In genomic region chr2:131949767-131950597, GRCm38 (mm10) we compare ENCODE assay signal across 8 mouse cellular contexts. TPM values are rescaled to one million over a fixed set of nuclear protein-coding genes. Genes with fewer than 3 reads are reported as not detected.
DNase-seq lines count a peak whose midpoint lies in the region; ATAC-seq lines count a peak whose summit lies in the region.

No protein-coding gene starts in this region.

- no peak overlapping the region for H3K27ac ChIP-seq in kidney, embryonic 16.5 days (ENCODE audit: low read length)
- H3K27ac ChIP-seq in embryonic facial prominence, embryonic 10.5 days (replicated peaks): no peak overlapping the region; the same call in 1 of the 2 replicates
- H3K27ac ChIP-seq in hindbrain, embryonic 11.5 days (ENCODE audit: low read depth, low read length): no peak overlapping the region
- H3K27ac ChIP-seq in limb, embryonic 10.5 days: 0 out of 2 replicates have a peak overlapping the region, but pooled peaks have one; percentile 17

- H3K9ac ChIP-seq in kidney, embryonic 16.5 days (replicated peaks; ENCODE audit: low read length): no peak overlapping the region
- no peak overlapping the region for H3K9ac ChIP-seq in hindbrain, embryonic 11.5 days (ENCODE audit: low read depth, low read length)

- ATAC-seq in kidney, embryonic 16.5 days (ENCODE audit: low FRiP score, low TSS enrichment): no peak
- ATAC-seq in hindbrain, embryonic 11.5 days (ENCODE audit: low FRiP score): 0 out of 2 replicates have a peak, but pooled peaks have one; percentile 14

- peaks cover 15% of the 10 kb centered on the region for H3K4me1 ChIP-seq in kidney, embryonic 16.5 days (ENCODE audit: insufficient read depth, low read length)
- peaks cover 23% of the 10 kb centered on the region for H3K4me1 ChIP-seq in embryonic facial prominence, embryonic 10.5 days
- no peaks in the 10 kb centered on the region for H3K4me1 ChIP-seq in hindbrain, embryonic 11.5 days (replicated peaks; ENCODE audit: control insufficient read depth, insufficient read depth, low read length)
- peaks cover 23% of the 10 kb centered on the region for H3K4me1 ChIP-seq in limb, embryonic 10.5 days

- H3K36me3 ChIP-seq in kidney, embryonic 16.5 days (ENCODE audit: insufficient read depth, low read length): no peaks in the 10 kb centered on the region
- no peaks in the 10 kb centered on the region for H3K36me3 ChIP-seq in embryonic facial prominence, embryonic 10.5 days (replicated peaks)
- no peaks in the 10 kb centered on the region for H3K36me3 ChIP-seq in hindbrain, embryonic 11.5 days (ENCODE audit: control insufficient read depth, insufficient read depth, low read length)
- H3K36me3 ChIP-seq in limb, embryonic 10.5 days: no peaks in the 10 kb centered on the region

- peak; percentile 11 for DNase-seq in kidney, adult 11 months
- DNase-seq in ZHBTc4 (ENCODE audit: low read depth, low spot score): peak; percentile 59
- peak; percentile 39 for DNase-seq in embryonic facial prominence, embryonic 10.5 days (ENCODE audit: low spot score)
- DNase-seq in hindbrain, embryonic 11.5 days (ENCODE audit: low spot score): peak; percentile 72
- no peak for DNase-seq in limb, embryonic 10.5 days (ENCODE audit: low spot score)
- peak; percentile 66 for DNase-seq in naive thymus-derived CD4-positive, alpha-beta T cell, adult 2 months (ENCODE audit: low read depth)
- DNase-seq in thymus, postnatal 14 days: peak; percentile 50

- no peak overlapping the region for H3K4me2 ChIP-seq in kidney, embryonic 16.5 days (replicated peaks; ENCODE audit: low read depth, low read length)
- no peak overlapping the region for H3K4me2 ChIP-seq in hindbrain, embryonic 11.5 days (replicated peaks; ENCODE audit: low read depth, low read length)

- no peak overlapping the region for H3K4me3 ChIP-seq in kidney, embryonic 16.5 days (ENCODE audit: low read length)
- H3K4me3 ChIP-seq in embryonic facial prominence, embryonic 10.5 days: no peak overlapping the region
- no peak overlapping the region for H3K4me3 ChIP-seq in hindbrain, embryonic 11.5 days (ENCODE audit: low read depth, low read length)
- H3K4me3 ChIP-seq in limb, embryonic 10.5 days: no peak overlapping the region

- H3K9me3 ChIP-seq in kidney, embryonic 16.5 days (ENCODE audit: low read length): no peaks in the 10 kb centered on the region
- H3K9me3 ChIP-seq in embryonic facial prominence, embryonic 10.5 days: no peaks in the 10 kb centered on the region
- no peaks in the 10 kb centered on the region for H3K9me3 ChIP-seq in hindbrain, embryonic 11.5 days (ENCODE audit: control insufficient read depth, low read length)
- H3K9me3 ChIP-seq in limb, embryonic 10.5 days (replicated peaks): no peaks in the 10 kb centered on the region

- 47% methylated on average over 9 of the region's 9 CpGs for WGBS in kidney, embryonic 16.5 days
- 46% methylated on average over 9 of the region's 9 CpGs for WGBS in embryonic facial prominence, embryonic 10.5 days
- 50% methylated on average over 9 of the region's 9 CpGs for WGBS in hindbrain, embryonic 11.5 days
- 53% methylated on average over 9 of the region's 9 CpGs for WGBS in limb, embryonic 10.5 days

- H3K27me3 ChIP-seq in kidney, embryonic 16.5 days (ENCODE audit: insufficient read depth, low read length): peaks cover 16% of the 10 kb centered on the region; the same call in 1 of the 2 replicates
- H3K27me3 ChIP-seq in embryonic facial prominence, embryonic 10.5 days (replicated peaks; ENCODE audit: low read depth, poor library complexity, severe bottlenecking): peaks cover 50% of the 10 kb centered on the region
- H3K27me3 ChIP-seq in hindbrain, embryonic 11.5 days (ENCODE audit: control insufficient read depth, insufficient read depth, low read length): peaks cover 24% of the 10 kb centered on the region
- peaks cover 48% of the 10 kb centered on the region for H3K27me3 ChIP-seq in limb, embryonic 10.5 days (ENCODE audit: low read depth, poor library complexity, severe bottlenecking)

RNA-seq across cellular contexts. Expression of gene Prnd, which starts 0.7 kb away (rescaled TPM):
- 16.2 and 17.1 TPM in 2 replicates for polyA plus RNA-seq in kidney, embryonic 16.5 days (2015; fragmentation: Nextera tagmentation; extraction: Ambion mirVana)
- 6.6 and 10.0 TPM in 2 replicates for polyA plus RNA-seq in embryonic facial prominence, embryonic 10.5 days (2016; fragmentation: Nextera tagmentation; extraction: Ambion mirVana)
- polyA plus RNA-seq in hindbrain, embryonic 11.5 days (2014; fragmentation: Nextera tagmentation; extraction: Ambion mirVana): 6.2 and 8.2 TPM in 2 replicates
- polyA plus RNA-seq in limb, embryonic 10.5 days (2016; fragmentation: Nextera tagmentation; extraction: Ambion mirVana): 11.0 and 13.7 TPM in 2 replicates

RNA-seq across cellular contexts. Expression of gene Prn, which starts 40.2 kb away (rescaled TPM):
- 0.25 TPM in 1 of 2 replicates, not detected in the other for polyA plus RNA-seq in kidney, embryonic 16.5 days (2015; fragmentation: Nextera tagmentation; extraction: Ambion mirVana)
- not detected in 2 replicates for polyA plus RNA-seq in embryonic facial prominence, embryonic 10.5 days (2016; fragmentation: Nextera tagmentation; extraction: Ambion mirVana)
- polyA plus RNA-seq in hindbrain, embryonic 11.5 days (2014; fragmentation: Nextera tagmentation; extraction: Ambion mirVana): not detected in 2 replicates
- polyA plus RNA-seq in limb, embryonic 10.5 days (2016; fragmentation: Nextera tagmentation; extraction: Ambion mirVana): not detected in 2 replicates

RNA-seq across cellular contexts. Expression of gene Prnp, which starts 40.3 kb away (rescaled TPM):
- 43.2 and 49.6 TPM in 2 replicates for polyA plus RNA-seq in kidney, embryonic 16.5 days (2015; fragmentation: Nextera tagmentation; extraction: Ambion mirVana)
- 14.7 and 21.7 TPM in 2 replicates for polyA plus RNA-seq in embryonic facial prominence, embryonic 10.5 days (2016; fragmentation: Nextera tagmentation; extraction: Ambion mirVana)
- polyA plus RNA-seq in hindbrain, embryonic 11.5 days (2014; fragmentation: Nextera tagmentation; extraction: Ambion mirVana): 34.4 and 35.1 TPM in 2 replicates
- polyA plus RNA-seq in limb, embryonic 10.5 days (2016; fragmentation: Nextera tagmentation; extraction: Ambion mirVana): 9.8 and 19.3 TPM in 2 replicates
